Mouse (Mus musculus) liver, embryonic 14.5 days (tissue): ENCODE measurements around the gene Fgr. TPM values are rescaled to one million over a fixed set of nuclear protein-coding genes. Genes with fewer than 3 reads are reported as not detected.
"Not testable (repeated sequence)": the region's sequence is repeated elsewhere in the genome, so short reads cannot be mapped to it uniquely, and the experiment has no call there.

Experiments
- ATAC-seq: fragments of 200-750 bp; cut with Nextera tagmentation; 2 replicates; pipeline ENCODE4 v1.8.0; 2017; ENCODE audit warnings: moderate number of reproducible peaks, mild to moderate bottlenecking, moderate library complexity; ENCODE audit not compliant: insufficient read depth
- DNase-seq, 3 experiments: peaks; one replicate each; pipeline ENCODE4 v3.0.0-alpha.2; 2012 to 2013; ENCODE audit warnings: low read depth in 3 of 3, low spot score in 3 of 3
- H3K27ac ChIP-seq: fragments of 300-500 bp; sonication (generic); 2 replicates; pipeline ENCODE4 v1.5.1; 2014; ENCODE audit warnings: moderate library complexity, mild to moderate bottlenecking, control low read depth, inconsistent platforms
- H3K27me3 ChIP-seq: fragments of 300-500 bp; sonication (generic); 2 replicates; pipeline ENCODE4 v1.6.1; 2014; ENCODE audit warnings: mild to moderate bottlenecking, low read length, moderate library complexity; ENCODE audit not compliant: control insufficient read depth, insufficient read depth
- H3K36me3 ChIP-seq: fragments of 300-500 bp; sonication (generic); replicated peaks from 2 replicates; pipeline ENCODE4 v1.6.1; 2014; ENCODE audit warnings: low read depth; ENCODE audit not compliant: control insufficient read depth, insufficient read depth
- H3K4me1 ChIP-seq, 2 experiments: fragments of 200-500 bp in 1 of 2; fragments of 300-500 bp in 1 of 2; sonication (generic) in 1 of 2; replicated peaks; 2 replicates each; pipeline ENCODE4 v1.6.1; 2012 to 2014; ENCODE audit warnings: antibody characterized with exemption in 1 of 2, inconsistent platforms in 1 of 2, low read length in 1 of 2; ENCODE audit not compliant: control insufficient read depth in 2 of 2, insufficient read depth in 2 of 2
- H3K4me2 ChIP-seq: fragments of 300-500 bp; sonication (generic); 2 replicates; pipeline ENCODE4 v1.6.1; 2014; ENCODE audit warnings: low read depth, mild to moderate bottlenecking, control low read depth, moderate library complexity
- H3K4me3 ChIP-seq, 2 experiments: fragments of 200-500 bp in 1 of 2; fragments of 300-500 bp in 1 of 2; sonication (generic) in 1 of 2; 2 replicates each; pipeline ENCODE4 v1.5.1; 2012 to 2014; ENCODE audit warnings: low read depth in 2 of 2, low read length in 2 of 2, mild to moderate bottlenecking in 2 of 2, control low read depth in 1 of 2, inconsistent platforms in 1 of 2, moderate library complexity in 1 of 2; ENCODE audit not compliant: insufficient read depth in 1 of 2
- H3K9ac ChIP-seq: fragments of 300-500 bp; sonication (generic); replicated peaks from 2 replicates; pipeline ENCODE4 v1.6.1; 2014; ENCODE audit warnings: mild to moderate bottlenecking, control low read depth, moderate library complexity
- H3K9me3 ChIP-seq: fragments of 300-500 bp; sonication (generic); 2 replicates; pipeline ENCODE4 v1.6.1; 2016; ENCODE audit warnings: low read length, mixed read lengths; ENCODE audit not compliant: control insufficient read depth
- CTCF ChIP-seq: IDR thresholded peaks from 2 replicates; pipeline ENCODE4 v1.5.1; 2016; ENCODE audit warnings: antibody characterized with exemption, low read depth, control low read depth
- EP300 ChIP-seq: IDR thresholded peaks from 2 replicates; pipeline ENCODE4 v1.6.1; 2016; ENCODE audit warnings: antibody characterized with exemption, low read depth
- WGBS: fragments of 180-500 bp; shearing (Covaris S2); extraction: QIAGEN DNeasy Blood & Tissue Kit; methylation state at CpG from one replicate; pipeline ENCODE4 v1.1.7; 2014; ENCODE audit not compliant: insufficient replicate concordance; 5-methylcytosine and 5-hydroxymethylcytosine counted together
- polyA plus RNA-seq, 2 experiments: library from polyadenylated mRNA; depleted of rRNA in 1 of 2; stranded (reverse) in 1 of 2; unstranded in 1 of 2; fragments of >200 nt; fragmentation: Nextera tagmentation in 1 of 2; extraction: Ambion mirVana in 1 of 2; gene quantifications; 2 replicates each; pipeline versions ENCODE4 v1.2.1 to v1.2.3; 2012 to 2014

Gene Fgr
- polyA plus RNA-seq, 2 experiments, result 0.75 to 0.79 TPM

DNA sequence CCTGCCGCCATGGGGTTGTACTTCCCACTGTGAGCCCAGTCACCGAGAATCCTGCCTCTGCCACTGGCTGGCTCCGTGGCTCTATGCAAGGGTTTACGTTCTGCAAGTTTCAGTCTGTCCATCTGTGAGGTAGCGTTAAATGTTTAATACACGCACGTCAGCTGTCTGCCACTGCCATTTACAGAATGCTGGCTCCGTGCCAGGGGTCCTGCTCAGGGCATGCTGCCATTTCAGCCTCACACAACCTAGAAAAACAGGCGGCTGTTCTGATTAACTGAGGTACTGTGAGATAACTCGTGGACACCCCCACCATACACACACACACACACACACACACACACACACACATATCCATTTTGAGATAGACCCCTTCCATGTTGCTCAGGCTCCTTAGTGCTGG lies 29.0 kb downstream of the Fgr start:
- Histone ChIP-seq H3K4me1 (peaks cover under 1 to 10% of the 10 kb centered on the region in 2 experiments), H3K4me2 (no peak overlapping the region), H3K9ac (no peak overlapping the region), H3K36me3 (no peaks in the 10 kb centered on the region), H3K27ac (no peak overlapping the region), H3K4me3 (no peak overlapping the region), H3K9me3 (no peaks in the 10 kb centered on the region), H3K27me3 (no peaks in the 10 kb centered on the region)
- no peak for TF ChIP-seq EP300
- TF ChIP-seq CTCF, result no peak
- ATAC-seq (no peak), DNase-seq (no peak)
- WGBS, result 57% methylated on average over 10 of the region's 10 CpGs

GRCm38 (mm10) chr4:133003316-133004018 lies 29.6 kb downstream of the Fgr start:
- 39% methylated on average over 21 of the region's 21 CpGs for WGBS
- no peaks in the 10 kb centered on the region for H3K36me3 ChIP-seq
- no peak overlapping the region for H3K27ac ChIP-seq
- ATAC-seq (no peak), DNase-seq (no peak)
- no peak overlapping the region for H3K4me3 ChIP-seq
- H3K9ac ChIP-seq, result no peak overlapping the region
- peaks cover 4 to 15% of the 10 kb centered on the region in 2 experiments for H3K4me1 ChIP-seq
- TF ChIP-seq CTCF (no peak), EP300 (no peak)
- no peaks in the 10 kb centered on the region for H3K9me3 ChIP-seq
- no peak overlapping the region for H3K4me2 ChIP-seq
- H3K27me3 ChIP-seq, result no peaks in the 10 kb centered on the region

GRCm38 (mm10) chr4:133005233-133005632 lies 31.3 kb downstream of the Fgr start:
- ATAC-seq, result no peak
- no peak overlapping the region for H3K27ac ChIP-seq
- no peaks in the 10 kb centered on the region for H3K36me3 ChIP-seq
- H3K4me2 ChIP-seq, result no peak overlapping the region
- no peaks in the 10 kb centered on the region for H3K9me3 ChIP-seq
- H3K4me1 ChIP-seq, result peaks cover 4 to 21% of the 10 kb centered on the region in 2 experiments
- WGBS, result 5% methylated on average over 3 of the region's 3 CpGs
- TF ChIP-seq EP300 (no peak), CTCF (peak; percentile 98)
- peak; percentile 50 to 56 (median 51) for DNase-seq
- H3K4me3 ChIP-seq, result no peak overlapping the region
- H3K27me3 ChIP-seq, result peaks cover 11% of the 10 kb centered on the region
- H3K9ac ChIP-seq, result no peak overlapping the region

GRCm38 (mm10) chr4:133005885-133006451 lies 32.1 kb downstream of the Fgr start:
- not testable (repeated sequence) for H3K4me3 ChIP-seq, H3K36me3 ChIP-seq, H3K9me3 ChIP-seq, ATAC-seq, H3K9ac ChIP-seq, H3K4me2 ChIP-seq, H3K27ac ChIP-seq, DNase-seq
- 39% methylated on average over 6 of the region's 6 CpGs for WGBS
- Histone ChIP-seq H3K27me3 (peaks cover 19% of the 10 kb centered on the region), H3K4me1 (peaks cover 4 to 23% of the 10 kb centered on the region in 2 experiments)

DNA sequence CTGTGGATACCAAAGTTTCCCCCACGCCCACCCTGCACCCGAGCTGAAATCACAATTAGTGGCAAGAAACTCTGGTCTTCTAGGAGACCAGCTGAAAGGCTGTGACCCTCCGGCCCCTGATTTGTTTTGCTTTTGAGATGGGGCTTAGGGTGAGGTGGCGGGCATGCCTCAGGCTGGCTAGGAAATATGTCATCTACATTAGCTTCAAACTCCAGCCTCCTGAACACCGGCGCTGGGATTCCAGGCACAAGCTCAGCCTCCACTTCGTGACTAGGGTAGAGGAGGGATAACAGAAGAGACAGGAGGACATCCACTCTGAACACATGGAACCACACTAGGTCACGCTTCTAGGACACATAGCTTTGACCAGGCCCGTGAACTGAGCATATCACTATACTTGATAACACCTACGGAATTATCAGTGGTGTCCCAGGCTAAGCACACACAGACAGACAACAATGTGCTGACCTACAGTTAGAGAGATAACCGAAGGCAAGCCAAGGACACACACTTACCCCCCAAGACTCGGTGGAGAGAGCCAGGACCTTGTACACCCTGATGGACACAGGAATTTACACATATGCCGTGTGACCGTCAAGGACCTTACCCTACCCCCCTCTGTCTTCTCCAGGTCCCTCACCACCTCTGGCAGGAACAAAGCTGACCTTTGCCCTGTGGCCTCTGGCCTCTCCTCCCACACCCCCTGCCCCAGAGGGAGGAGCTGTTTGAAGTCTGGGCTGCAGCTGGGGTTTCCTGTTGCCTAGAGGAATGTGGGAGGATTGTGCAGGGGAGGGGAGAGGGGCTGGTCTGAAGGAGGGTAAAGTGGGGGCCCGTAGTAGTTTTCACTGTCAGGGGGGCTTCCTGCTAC lies 33.9 kb downstream of the Fgr start:
- Histone ChIP-seq H3K27me3 (peaks cover 34% of the 10 kb centered on the region), H3K4me3 (peak overlapping the region; percentile 7 to 40; a peak in 3 of 4 replicates), H3K4me2 (peak overlapping the region; percentile 33), H3K4me1 (peaks cover 4 to 23% of the 10 kb centered on the region in 2 experiments), H3K36me3 (no peaks in the 10 kb centered on the region), H3K9me3 (no peaks in the 10 kb centered on the region), H3K9ac (no peak overlapping the region), H3K27ac (no peak overlapping the region)
- peak; percentile 29 to 52 (median 44) for DNase-seq
- ATAC-seq, result peak; percentile 57
- WGBS, result 23% methylated on average over 15 of the region's 15 CpGs
- TF ChIP-seq EP300, result peak; percentile 84
- TF ChIP-seq CTCF, result no peak
